Mouse (Mus musculus) thymus, adult 2 months (tissue): ENCODE measurements around the gene Zbtb9. TPM values are rescaled to one million over a fixed set of nuclear protein-coding genes. Genes with fewer than 3 reads are reported as not detected.
"Not testable (repeated sequence)": the region's sequence is repeated elsewhere in the genome, so short reads cannot be mapped to it uniquely, and the experiment has no call there.

ENCODE experiments used
- DNase-seq: peaks from one replicate; pipeline ENCODE4 v3.0.0; 2021
- H3K27ac ChIP-seq: fragments of 200-500 bp; 2 replicates; pipeline ENCODE4 v1.5.1; 2012; ENCODE audit warnings: low read length, control low read depth; ENCODE audit not compliant: control insufficient read depth, insufficient read depth
- H3K27me3 ChIP-seq: fragments of 200-500 bp; 2 replicates; pipeline ENCODE4 v1.6.1; 2012; ENCODE audit warnings: mild to moderate bottlenecking, low read length, moderate library complexity, mixed read lengths; ENCODE audit not compliant: control insufficient read depth, insufficient read depth
- H3K36me3 ChIP-seq: fragments of 200-500 bp; 2 replicates; pipeline ENCODE4 v1.6.1; 2012; ENCODE audit warnings: mild to moderate bottlenecking, low read length, moderate library complexity; ENCODE audit not compliant: control insufficient read depth, insufficient read depth
- H3K4me1 ChIP-seq: fragments of 200-500 bp; replicated peaks from 2 replicates; pipeline ENCODE4 v1.6.1; 2012; ENCODE audit warnings: low read length; ENCODE audit not compliant: control insufficient read depth, insufficient read depth
- H3K4me3 ChIP-seq: fragments of 200-500 bp; 2 replicates; pipeline ENCODE4 v1.5.1; 2012; ENCODE audit warnings: mild to moderate bottlenecking, low read length, control low read depth, moderate library complexity; ENCODE audit not compliant: control insufficient read depth, insufficient read depth
- CTCF ChIP-seq: fragments of 200-500 bp; IDR thresholded peaks from 2 replicates; pipeline ENCODE4 v1.5.1; 2012; ENCODE audit warnings: mild to moderate bottlenecking, control low read depth, low read length, moderate library complexity, borderline replicate concordance; ENCODE audit not compliant: control insufficient read depth, poor library complexity, insufficient read depth; ENCODE audit errors: extremely low read depth
- POLR2A ChIP-seq: fragments of 200-500 bp; IDR thresholded peaks from 2 replicates; pipeline ENCODE4 v1.6.1; 2012; ENCODE audit warnings: mild to moderate bottlenecking, low read length, control low read depth, moderate library complexity; ENCODE audit not compliant: control insufficient read depth, poor library complexity, insufficient read depth; ENCODE audit errors: extremely low read depth
- WGBS: fragments of 180-500 bp; shearing (Covaris S2); methylation state at CpG from one replicate; pipeline ENCODE4 v1.1.7; 2018; 5-methylcytosine and 5-hydroxymethylcytosine counted together
- polyA plus RNA-seq: library from polyadenylated mRNA; depleted of rRNA; stranded (reverse); fragments of >200 nt; gene quantifications from 2 replicates; pipeline ENCODE4 v1.2.3, GENCODE M21; 2012

Gene Zbtb9
- polyA plus RNA-seq, 1 experiment = 54.6 TPM

DNA sequence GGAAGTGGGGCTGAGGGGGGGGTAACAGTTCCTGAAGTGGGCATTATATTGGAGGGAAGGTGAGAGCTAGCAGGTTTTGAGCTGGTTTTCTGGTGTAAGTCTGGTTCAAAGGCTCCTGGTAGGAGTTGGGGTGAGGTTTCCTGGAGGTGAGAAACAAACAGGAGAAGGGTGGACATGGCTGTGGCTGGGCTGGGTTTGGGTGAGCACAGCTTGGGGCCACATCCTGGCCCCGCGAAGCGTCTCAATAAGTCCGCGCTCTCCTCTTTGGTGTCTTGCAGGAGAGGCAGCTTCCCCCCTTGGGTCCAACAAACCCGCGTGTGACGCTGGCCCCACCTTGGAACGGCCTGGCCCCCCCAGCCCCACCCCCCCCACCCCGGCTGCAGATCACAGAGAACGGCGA lies 2.7 kb upstream of the Zbtb9 start:
- WGBS = 46% methylated on average over 11 of the region's 12 CpGs

GRCm38 (mm10) chr17:26971247-26971905 lies 1.6 kb upstream of the Zbtb9 start:
- no peaks in the 10 kb centered on the region for H3K27me3 ChIP-seq
- TF ChIP-seq CTCF (no peak), POLR2A (no peak)
- H3K27ac ChIP-seq = no peak overlapping the region
- H3K4me1 ChIP-seq = peaks cover 33% of the 10 kb centered on the region
- 0 out of 2 replicates have a peak, but pooled peaks cover 5% of the 10 kb centered on the region for H3K36me3 ChIP-seq
- 88% methylated on average over 8 of the region's 8 CpGs for WGBS
- no peak for DNase-seq
- no peak overlapping the region for H3K4me3 ChIP-seq

More for the DNA sequence above, 2.7 kb upstream of the Zbtb9 start:
- H3K4me3 ChIP-seq = no peak overlapping the region
- H3K27ac ChIP-seq = no peak overlapping the region
- TF ChIP-seq CTCF (no peak), POLR2A (no peak)
- 0 out of 2 replicates have a peak, but pooled peaks cover 5% of the 10 kb centered on the region for H3K36me3 ChIP-seq
- no peaks in the 10 kb centered on the region for H3K27me3 ChIP-seq
- no peak for DNase-seq
- peaks cover 28% of the 10 kb centered on the region for H3K4me1 ChIP-seq

DNA sequence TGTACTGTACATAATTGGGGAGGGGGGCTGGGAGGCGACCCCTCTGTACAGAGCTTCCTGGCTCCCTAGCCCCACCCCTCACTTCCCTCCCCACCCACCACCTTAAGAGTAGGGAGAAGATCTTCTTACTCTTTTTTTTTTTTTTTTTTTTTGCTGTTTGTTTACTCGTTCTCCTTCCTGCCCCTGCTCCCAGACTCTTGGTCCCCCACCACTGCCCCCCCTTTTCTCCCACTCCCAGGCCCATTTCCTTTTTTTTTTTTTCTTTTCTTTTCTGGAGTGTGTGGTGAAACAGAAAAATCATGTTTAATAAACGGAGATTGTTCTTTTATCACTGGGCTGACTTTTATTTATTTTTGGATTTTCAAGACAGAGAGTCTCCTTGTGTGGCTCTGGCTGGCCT lies 860 bp upstream of the Zbtb9 start:
- TF ChIP-seq CTCF (no peak), POLR2A (no peak)
- peak overlapping the region; percentile 73; the same call in 1 of the 2 replicates for H3K27ac ChIP-seq
- no peaks in the 10 kb centered on the region for H3K27me3 ChIP-seq
- H3K36me3 ChIP-seq = 0 out of 2 replicates have a peak, but pooled peaks cover 5% of the 10 kb centered on the region
- WGBS = 2% methylated on average over 3 of the region's 3 CpGs
- H3K4me3 ChIP-seq = peak overlapping the region; percentile 78
- H3K4me1 ChIP-seq = peaks cover 35% of the 10 kb centered on the region
- no peak for DNase-seq

GRCm38 (mm10) chr17:26974547-26974946 lies 1.6 kb downstream of the Zbtb9 start:
- TF ChIP-seq POLR2A (no peak), CTCF (no peak)
- WGBS = 93% methylated on average over 15 of the region's 15 CpGs
- peaks cover 35% of the 10 kb centered on the region for H3K4me1 ChIP-seq
- H3K36me3 ChIP-seq = peaks cover 12% of the 10 kb centered on the region; the same call in 1 of the 2 replicates
- DNase-seq = no peak
- H3K27me3 ChIP-seq = no peaks in the 10 kb centered on the region
- H3K4me3 ChIP-seq = no peak overlapping the region
- H3K27ac ChIP-seq = no peak overlapping the region

DNA sequence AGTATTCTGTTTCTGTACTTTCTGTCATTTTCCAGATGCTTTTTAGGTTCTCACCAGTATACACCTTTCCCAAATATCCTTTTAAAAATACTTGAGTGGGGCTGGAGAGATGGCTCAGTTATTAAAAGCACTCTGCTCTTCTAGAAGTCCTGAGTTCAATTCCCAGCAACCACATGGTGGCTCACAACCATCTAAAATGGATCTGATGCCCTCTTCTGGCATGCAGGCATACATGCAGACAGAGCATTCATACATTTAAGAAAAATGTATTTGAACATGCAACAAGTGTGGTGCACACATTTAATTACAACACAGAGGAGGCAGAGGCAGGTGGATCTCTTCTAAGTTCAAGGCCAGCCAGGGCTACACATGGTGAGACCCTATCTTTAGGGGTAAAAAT lies 2.4 kb downstream of the Zbtb9 start:
- TF ChIP-seq CTCF (no peak), POLR2A (no peak)
- H3K27ac ChIP-seq = no peak overlapping the region
- no peak overlapping the region for H3K4me3 ChIP-seq
- H3K27me3 ChIP-seq = no peaks in the 10 kb centered on the region
- DNase-seq = no peak
- H3K36me3 ChIP-seq = peaks cover 12% of the 10 kb centered on the region; the same call in 1 of the 2 replicates
- peaks cover 40% of the 10 kb centered on the region for H3K4me1 ChIP-seq

GRCm38 (mm10) chr17:26977354-26977753 lies 4.4 kb downstream of the Zbtb9 start:
- not testable (repeated sequence) for H3K27ac ChIP-seq, H3K27me3 ChIP-seq, DNase-seq, H3K4me3 ChIP-seq
- peaks cover 37% of the 10 kb centered on the region for H3K4me1 ChIP-seq
- WGBS = 90% methylated on average over 6 of the region's 6 CpGs
- H3K36me3 ChIP-seq = peaks cover 12% of the 10 kb centered on the region; the same call in 1 of the 2 replicates

- Histone ChIP-seq H3K36me3 (peaks cover 12% of the 10 kb centered on the region; the same call in 1 of the 2 replicates), H3K4me1 (peaks cover 31% of the 10 kb centered on the region), H3K4me3 (no peak overlapping the region), H3K27me3 (no peaks in the 10 kb centered on the region), H3K27ac (peak overlapping the region; percentile 54; the same call in 1 of the 2 replicates)
- no peak for DNase-seq
- TF ChIP-seq POLR2A (no peak), CTCF (no peak)
- 52% methylated on average over 2 of the region's 2 CpGs for WGBS
Measured at GRCm38 (mm10) chr17:26979426-26979825, 6.5 kb downstream of the Zbtb9 start.
